Mouse (Mus musculus) mesoderm, embryonic 11.5 days (tissue): Measurements from ENCODE around the gene Tstd2.

Experiments used
- DNase-seq: peaks from one replicate; pipeline ENCODE4 v3.0.0-alpha.2; 2012; ENCODE audit warnings: low read depth, low spot score

Gene Tstd2

DNA sequence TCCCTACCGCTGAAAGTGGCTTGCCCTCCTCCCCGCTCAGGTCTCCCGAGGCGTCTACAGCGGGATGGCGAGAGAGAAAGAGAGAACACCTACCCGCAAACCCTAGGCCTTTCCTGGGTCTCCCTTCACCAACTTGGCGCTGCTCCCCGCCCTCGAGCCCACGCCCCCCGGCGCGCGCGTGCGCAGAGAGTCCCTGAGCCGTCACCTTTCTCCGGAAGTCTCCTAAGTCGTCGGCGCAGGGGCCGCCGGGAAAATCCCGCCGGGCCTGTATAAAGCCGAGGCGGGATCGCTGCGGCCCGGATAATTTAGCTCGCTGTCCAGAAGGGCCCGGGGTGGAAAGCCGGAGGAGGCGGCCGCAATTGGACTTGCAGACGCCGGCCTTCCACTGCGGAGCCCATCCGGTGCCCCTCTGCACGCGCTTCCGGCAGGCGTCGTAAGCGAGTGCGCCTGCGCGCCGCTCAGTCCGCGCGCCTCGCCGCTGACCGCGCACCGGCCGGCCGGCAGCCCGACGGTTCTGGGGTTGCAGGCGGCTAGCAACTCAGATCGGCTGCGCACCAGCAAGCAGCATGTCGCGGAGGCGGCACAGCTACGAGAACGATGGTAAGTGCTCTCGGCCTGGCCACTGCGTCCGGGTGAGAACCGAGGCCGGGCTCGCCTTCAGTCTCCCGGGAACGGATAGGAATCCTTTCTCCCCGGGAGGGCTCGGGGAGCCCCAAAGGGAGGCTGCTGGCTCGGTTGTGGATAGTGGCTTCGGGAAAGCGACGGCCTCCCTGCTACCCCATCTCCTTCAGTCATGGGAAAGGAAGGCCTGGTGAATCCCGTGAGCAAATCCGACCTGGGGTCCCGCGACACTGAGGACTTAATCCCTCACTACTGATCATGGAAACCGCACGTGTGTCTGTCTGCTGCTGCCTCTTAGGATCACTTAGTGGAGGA, at the start of gene Tstd2, which contains the start of gene Ncbp1:
Gene Tstd2 (minus strand): TSS at position 408 of the 936 bp plus-strand sequence.
Gene Ncbp1 (plus strand): TSS at position 327 of the 936 bp plus-strand sequence.
- DNase-seq = peak; percentile 92

GRCm38 (mm10) chr4:46186466-46186865, 48.0 kb upstream of the Tstd2 start:
- DNase-seq = no peak

DNA sequence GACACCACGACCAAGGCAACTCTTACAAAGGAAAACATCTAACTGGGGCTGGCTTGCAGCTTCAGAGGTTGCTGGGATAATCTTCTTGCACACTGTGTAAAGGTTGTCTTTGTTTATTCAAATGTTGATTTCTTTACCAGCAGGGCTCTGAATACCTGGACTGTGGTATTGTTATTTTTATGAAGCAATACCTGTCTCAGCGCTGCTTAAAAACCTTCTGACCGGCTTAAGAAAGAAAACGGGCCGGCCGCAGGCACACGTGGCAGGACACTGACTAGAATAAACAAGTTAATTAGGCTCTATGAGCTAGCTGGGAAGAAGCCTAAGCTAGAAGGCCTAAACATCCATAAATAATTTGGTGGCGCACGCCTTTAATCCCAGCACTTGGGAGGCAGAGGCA, 47.4 kb upstream of the Tstd2 start:
- DNase-seq = no peak

DNA sequence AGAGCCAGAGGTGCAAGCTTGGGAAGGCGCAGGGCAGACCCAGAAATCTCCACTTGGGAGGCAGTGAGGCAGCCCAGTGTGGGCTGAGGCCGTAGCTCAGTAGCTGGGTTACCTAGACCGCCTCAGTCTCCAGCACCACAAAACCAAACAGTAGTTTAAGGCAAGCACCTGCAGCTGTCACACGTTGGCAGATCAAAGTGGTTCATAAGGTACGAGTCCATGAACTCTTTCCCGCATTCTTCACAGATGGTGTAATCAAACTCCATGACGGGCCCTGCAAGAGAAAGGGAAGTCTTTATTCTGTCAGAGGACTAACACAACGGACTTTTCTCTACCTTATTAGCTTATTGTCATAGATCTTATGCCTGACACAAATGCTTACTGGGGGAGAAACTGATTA, 46.9 kb upstream of the Tstd2 start:
- DNase-seq = no peak

DNA sequence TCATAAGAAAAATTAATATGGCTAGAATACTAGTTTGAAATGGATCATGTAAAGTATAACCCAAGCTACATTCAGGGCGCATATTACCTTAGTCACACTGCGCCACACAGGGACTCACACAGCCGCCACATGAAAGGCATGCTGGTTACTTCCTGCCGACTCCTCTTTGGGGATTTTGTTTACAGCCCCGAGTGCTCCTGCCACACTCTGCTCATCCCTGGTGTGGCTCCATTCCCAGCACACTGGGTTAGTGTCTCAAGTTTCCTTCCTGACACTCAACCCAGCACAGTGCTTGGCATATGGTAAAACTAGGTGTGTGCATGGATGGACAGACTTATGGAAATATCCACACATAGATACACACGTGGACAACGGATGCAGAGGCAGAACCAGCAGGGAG, 43.7 kb upstream of the Tstd2 start:
- DNase-seq = no peak

GRCm38 (mm10) chr4:46181168-46181567, 42.7 kb upstream of the Tstd2 start:
- peak; percentile 62 for DNase-seq

GRCm38 (mm10) chr4:46177496-46177895, 39.0 kb upstream of the Tstd2 start:
- no peak for DNase-seq

DNA sequence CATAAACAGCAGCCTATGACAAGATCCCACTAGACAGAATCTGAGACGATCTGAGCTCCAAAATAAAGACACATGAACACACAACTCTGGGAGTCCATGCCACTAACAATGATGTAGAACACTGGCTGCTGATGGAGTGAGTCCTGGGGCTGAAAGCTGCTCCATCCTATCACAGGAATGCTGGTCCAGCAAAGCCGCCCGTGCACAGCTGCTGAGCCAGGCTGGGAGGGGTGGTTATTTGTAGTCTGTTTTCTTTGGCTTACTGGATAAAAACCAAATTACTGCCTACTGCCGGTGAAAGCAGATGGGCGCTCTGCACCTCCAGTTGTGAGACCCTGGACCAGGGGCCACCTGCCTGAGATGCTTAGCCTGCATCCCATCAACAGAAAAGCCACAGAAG, 38.5 kb upstream of the Tstd2 start:
- no peak for DNase-seq

DNA sequence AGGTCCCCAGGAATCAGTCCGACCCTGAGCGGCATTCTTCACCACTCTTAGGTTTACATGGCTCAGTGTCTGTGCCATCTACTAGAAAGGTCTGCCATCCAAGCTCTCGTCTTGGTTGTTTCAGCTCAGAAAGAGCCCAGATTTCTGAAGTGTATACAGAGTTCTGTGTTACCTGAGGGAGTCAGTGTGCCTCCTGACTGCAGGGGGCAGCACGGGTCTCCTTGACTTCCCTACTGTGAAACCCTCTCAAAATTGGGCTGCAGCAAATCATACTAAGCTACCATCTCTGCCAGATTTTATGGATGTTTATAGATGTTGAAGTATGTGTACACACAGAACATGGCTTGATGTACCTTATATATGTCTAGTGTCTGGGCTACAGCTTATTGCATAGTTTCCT, 37.8 kb upstream of the Tstd2 start:
- no peak for DNase-seq

GRCm38 (mm10) chr4:46171761-46172160, 33.3 kb upstream of the Tstd2 start:
- no peak for DNase-seq

- DNase-seq = no peak
Measured at GRCm38 (mm10) chr4:46165831-46166230, 27.3 kb upstream of the Tstd2 start.

- DNase-seq = no peak
Measured at GRCm38 (mm10) chr4:46164027-46164426, 25.5 kb upstream of the Tstd2 start.

DNA sequence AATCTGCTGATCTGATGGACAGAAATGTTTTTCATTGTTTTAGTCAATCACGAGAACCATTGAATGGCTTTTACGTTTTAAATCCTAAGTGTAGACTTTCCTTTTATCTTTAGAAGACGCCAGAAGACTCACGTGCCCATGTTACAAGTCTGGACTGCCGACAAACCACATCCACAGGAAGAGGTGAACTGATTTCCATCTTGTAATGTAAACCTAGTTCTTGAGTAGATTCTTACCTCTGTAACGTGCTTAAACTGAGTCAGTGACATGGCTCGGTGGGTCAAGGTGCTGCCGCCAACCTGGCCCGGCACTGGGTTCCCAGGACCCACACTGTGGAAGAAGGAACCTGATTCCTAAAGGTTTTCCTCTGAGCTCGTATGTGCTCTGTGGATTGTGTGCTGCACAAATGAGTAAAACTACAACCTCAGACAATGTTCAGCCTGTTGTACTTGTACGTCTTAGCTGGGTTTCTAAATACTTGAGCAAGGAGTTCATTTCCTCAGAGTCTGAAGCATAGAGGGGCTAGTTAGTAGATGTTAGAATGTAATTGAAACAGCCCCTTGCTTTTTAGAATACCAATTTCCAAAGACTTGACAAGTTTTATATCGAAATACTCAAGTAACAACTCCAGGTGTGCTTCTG, 13.5 kb upstream of the Tstd2 start:
- DNase-seq = no peak

DNA sequence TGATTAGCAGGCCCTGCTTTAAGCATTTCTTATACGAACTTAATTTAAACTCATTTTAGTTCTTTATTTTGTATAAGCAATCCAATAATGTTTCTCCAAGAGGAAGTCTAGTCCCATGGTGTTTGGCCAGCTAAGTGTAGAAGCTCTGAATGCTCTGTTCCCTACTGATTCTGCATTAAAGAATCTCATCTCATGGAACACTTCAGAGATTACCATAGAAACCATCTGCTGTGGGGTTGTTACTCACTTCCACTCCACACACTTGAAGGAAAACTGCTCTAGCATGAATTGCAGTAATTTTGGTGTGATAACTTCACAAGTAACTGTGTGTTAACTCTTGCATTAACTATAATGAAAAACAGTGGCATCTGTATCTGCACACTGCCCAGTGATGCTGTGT, 8.4 kb upstream of the Tstd2 start:
- DNase-seq = no peak

DNA sequence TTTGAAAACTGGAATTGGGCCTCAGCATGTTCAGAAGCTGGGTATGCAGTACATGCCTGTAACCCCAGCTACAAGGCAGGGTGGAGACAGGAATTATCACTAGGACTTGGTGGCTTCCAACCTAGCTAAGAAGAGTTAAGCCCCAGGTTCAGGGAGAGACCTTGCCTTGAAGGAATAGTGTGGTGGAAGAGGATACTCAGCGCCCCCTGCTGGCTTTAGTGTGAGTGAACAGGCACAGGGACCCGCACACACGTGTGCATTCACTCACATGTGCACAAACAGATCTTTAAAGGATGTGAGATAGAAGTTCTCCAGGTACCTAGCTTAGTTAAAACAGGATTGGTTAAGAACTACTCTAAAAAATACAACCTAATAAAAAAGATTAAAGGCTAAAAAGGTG, 5.8 kb upstream of the Tstd2 start:
- DNase-seq = peak; percentile 10

DNA sequence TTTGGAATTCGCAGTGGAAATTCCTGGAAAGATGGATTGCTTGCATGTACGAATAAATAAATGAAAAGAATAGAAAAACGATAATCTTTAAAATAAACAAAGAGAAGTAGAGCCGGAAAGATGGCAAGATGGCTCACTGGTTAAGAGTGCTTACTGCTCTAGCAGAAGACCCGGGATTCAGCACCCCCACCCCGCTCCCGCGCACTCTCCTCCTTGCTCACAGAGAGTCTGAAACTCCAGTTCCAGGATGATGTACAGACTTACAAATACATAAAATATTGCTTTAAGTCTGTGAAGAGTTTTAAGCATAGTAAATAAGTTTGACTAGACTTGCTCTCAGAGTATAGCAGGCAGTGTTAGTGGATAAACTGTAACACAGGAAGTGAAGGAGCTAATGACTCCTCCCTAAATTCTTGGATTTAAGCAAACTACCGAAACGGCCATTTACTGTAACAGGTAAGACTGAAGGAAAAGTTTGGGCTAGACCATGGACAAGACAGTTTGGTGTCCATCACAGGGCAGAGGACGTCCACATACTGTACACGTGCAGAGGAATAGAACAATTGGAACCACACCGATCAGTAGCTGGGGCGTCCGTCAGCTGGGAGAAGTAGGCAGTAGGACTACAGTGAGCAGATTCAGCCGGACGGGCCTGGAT, 736 bp downstream of the Tstd2 start:
- peak; percentile 5 for DNase-seq

GRCm38 (mm10) chr4:46131791-46132190, 6.7 kb downstream of the Tstd2 start:
- no peak for DNase-seq

DNA sequence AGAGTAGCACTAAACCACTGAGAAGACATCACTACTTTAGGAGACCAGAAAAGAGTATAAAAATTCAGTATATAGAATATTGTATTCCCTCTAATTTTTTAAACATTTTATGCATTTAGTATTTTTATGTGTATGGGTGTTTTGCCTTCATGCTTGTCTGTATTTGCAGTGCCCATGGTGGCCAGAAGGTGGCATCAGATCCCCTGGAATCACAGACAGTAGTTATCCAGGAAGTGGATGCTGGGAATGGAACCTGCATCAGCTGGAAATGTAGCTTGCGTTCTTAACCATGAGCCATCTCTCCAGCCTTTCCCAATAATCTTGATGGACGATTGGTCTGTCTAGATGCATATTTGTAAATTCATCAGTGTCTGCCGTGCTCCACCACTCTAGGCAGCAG, 8.3 kb downstream of the Tstd2 start:
- peak; percentile 62 for DNase-seq

GRCm38 (mm10) chr4:46129311-46130004, 9.0 kb downstream of the Tstd2 start:
- no peak for DNase-seq

- DNase-seq = peak; percentile 75
Measured at GRCm38 (mm10) chr4:46126541-46126940, 12.0 kb downstream of the Tstd2 start.

- DNase-seq = no peak
Measured at GRCm38 (mm10) chr4:46123358-46123757, 15.1 kb downstream of the Tstd2 start.

DNA sequence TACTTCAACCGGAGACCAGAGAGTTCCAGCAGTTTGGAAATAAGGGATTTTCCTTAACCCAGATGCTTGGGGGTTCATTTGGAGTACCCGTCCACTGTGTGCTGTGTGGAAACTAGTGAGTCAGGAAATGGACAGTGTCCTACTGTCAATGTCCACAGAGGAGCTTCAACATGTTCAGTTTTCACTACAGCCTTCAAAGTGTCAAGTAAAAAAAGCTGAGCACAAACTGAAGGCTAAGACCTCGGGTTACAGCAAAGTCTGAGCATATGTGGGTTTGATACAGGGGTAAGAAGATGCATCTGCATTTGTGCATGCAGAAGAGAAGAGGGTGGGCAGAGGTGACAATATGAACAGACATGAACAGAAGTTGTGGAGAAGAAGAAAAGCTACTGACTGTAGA, 17.7 kb downstream of the Tstd2 start:
- DNase-seq = no peak
